Mouse (Mus musculus): Measurements from ENCODE around the gene Tedc2. TPM values are rescaled to one million over a fixed set of nuclear protein-coding genes. Genes with fewer than 3 reads are reported as not detected.
A peak's percentile ranks its signal among the peaks of the same experiment; 100 is the strongest.

The Tedc2 gene
- polyA plus RNA-seq, 1 experiment from 2014 or later = 19.2 TPM

DNA sequence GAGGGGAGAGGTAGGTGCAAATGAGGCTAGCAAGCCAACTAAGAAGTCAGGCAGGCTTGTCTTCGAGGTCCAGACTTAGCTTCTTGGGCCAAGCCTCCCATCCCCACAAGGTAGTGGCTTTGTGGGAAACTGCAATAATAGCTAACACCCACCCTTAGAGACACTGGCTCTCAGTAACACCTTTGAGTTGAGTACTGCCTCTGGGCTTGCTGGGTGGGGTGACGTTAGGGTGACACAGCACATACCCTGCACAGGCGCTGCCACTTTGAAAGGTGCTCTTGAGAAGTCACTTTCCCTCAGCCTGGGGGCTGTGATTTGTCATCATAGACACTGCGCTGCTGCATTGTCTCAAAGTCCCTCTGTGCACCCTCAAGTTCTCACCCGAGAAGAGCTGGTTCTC lies 26.9 kb downstream of the Tedc2 start:
- H3K9me3 ChIP-seq (ENCODE audit: control insufficient read depth, low read length) = no peaks in the 10 kb centered on the region
- H3K4me1 ChIP-seq (replicated peaks; ENCODE audit: control insufficient read depth, insufficient read depth, low read length) = no peaks in the 10 kb centered on the region
- H3K4me3 ChIP-seq (ENCODE audit: low read depth, low read length) = no peak overlapping the region
- 88% methylated on average over 5 of the region's 5 CpGs for WGBS
- no peak overlapping the region for H3K27ac ChIP-seq (ENCODE audit: low read depth, low read length)
- H3K4me2 ChIP-seq (ENCODE audit: low read depth, low read length, severe bottlenecking) = no peak overlapping the region
- DNase-seq (ENCODE audit: low spot score) (no peak), ATAC-seq (replicated peaks; ENCODE audit: low FRiP score) (no peak)
- no peaks in the 10 kb centered on the region for H3K36me3 ChIP-seq (ENCODE audit: control insufficient read depth, insufficient read depth, low read length)
- no peaks in the 10 kb centered on the region for H3K27me3 ChIP-seq (ENCODE audit: control insufficient read depth, insufficient read depth, low read length)
- H3K9ac ChIP-seq (ENCODE audit: low read length) = no peak overlapping the region

DNA sequence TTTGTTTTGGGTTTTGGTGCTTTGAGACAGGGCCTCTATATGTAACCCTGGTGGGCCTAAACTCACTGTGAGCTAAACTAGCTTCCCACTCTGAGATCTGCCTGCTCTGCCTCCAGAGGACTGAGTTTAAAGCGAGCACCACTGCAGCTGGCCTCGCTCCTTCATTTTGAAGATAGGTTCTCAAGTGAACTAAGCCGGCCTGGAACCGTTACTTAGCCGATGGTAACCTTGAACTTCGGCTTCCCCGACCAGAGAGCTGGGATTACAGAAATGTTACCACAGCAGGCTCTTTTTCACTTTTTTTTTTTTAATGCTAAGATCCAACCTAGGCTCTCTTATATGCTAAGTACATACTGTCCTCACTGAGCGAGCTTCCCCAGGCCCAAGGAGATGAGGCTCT lies 27.4 kb downstream of the Tedc2 start:
- no peak overlapping the region for H3K27ac ChIP-seq (ENCODE audit: low read depth, low read length)
- no peaks in the 10 kb centered on the region for H3K36me3 ChIP-seq (ENCODE audit: control insufficient read depth, insufficient read depth, low read length)
- H3K9ac ChIP-seq (ENCODE audit: low read length) = no peak overlapping the region
- no peak for DNase-seq (ENCODE audit: low spot score)
- WGBS = 90% methylated on average over 8 of the region's 8 CpGs
- H3K9me3 ChIP-seq (ENCODE audit: control insufficient read depth, low read length) = no peaks in the 10 kb centered on the region
- H3K4me2 ChIP-seq (ENCODE audit: low read depth, low read length, severe bottlenecking) = no peak overlapping the region
- no peaks in the 10 kb centered on the region for H3K27me3 ChIP-seq (ENCODE audit: control insufficient read depth, insufficient read depth, low read length)
- no peak for ATAC-seq (replicated peaks; ENCODE audit: low FRiP score)
- no peaks in the 10 kb centered on the region for H3K4me1 ChIP-seq (replicated peaks; ENCODE audit: control insufficient read depth, insufficient read depth, low read length)
- no peak overlapping the region for H3K4me3 ChIP-seq (ENCODE audit: low read depth, low read length)

DNA sequence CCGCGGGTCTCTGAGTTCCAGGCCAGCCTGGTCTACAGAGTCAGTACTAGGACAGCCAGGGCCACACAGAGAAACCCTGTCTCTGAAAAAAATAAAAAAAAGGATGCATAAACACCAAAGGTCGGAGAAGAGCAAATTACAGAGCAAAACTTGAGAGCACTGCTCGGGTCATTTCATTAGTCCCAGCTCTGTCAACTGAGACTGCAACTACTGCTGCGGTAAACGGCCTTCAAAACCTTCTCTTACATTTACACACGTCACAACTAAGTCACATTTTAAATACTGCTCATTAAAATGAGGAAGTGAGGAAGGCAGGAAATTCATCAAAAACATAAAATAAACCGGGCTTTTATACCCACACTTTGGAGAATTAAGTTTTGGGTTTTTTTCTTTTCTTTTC lies 27.8 kb downstream of the Tedc2 start:
- Histone ChIP-seq H3K4me1 (replicated peaks; ENCODE audit: control insufficient read depth, insufficient read depth, low read length) (no peaks in the 10 kb centered on the region), H3K4me3 (ENCODE audit: low read depth, low read length) (no peak overlapping the region), H3K27ac (ENCODE audit: low read depth, low read length) (no peak overlapping the region), H3K36me3 (ENCODE audit: control insufficient read depth, insufficient read depth, low read length) (no peaks in the 10 kb centered on the region), H3K9ac (ENCODE audit: low read length) (no peak overlapping the region), H3K4me2 (ENCODE audit: low read depth, low read length, severe bottlenecking) (no peak overlapping the region), H3K9me3 (ENCODE audit: control insufficient read depth, low read length) (no peaks in the 10 kb centered on the region), H3K27me3 (ENCODE audit: control insufficient read depth, insufficient read depth, low read length) (no peaks in the 10 kb centered on the region)
- 87% methylated on average over 8 of the region's 8 CpGs for WGBS
- DNase-seq (ENCODE audit: low spot score) (no peak), ATAC-seq (replicated peaks; ENCODE audit: low FRiP score) (no peak)

- H3K36me3 ChIP-seq (ENCODE audit: control insufficient read depth, insufficient read depth, low read length) = no peaks in the 10 kb centered on the region
- no peaks in the 10 kb centered on the region for H3K9me3 ChIP-seq (ENCODE audit: control insufficient read depth, low read length)
- WGBS = 75% methylated on average over 4 of the region's 4 CpGs
- DNase-seq (ENCODE audit: low spot score) = no peak
- H3K4me3 ChIP-seq (ENCODE audit: low read depth, low read length) = no peak overlapping the region
- no peaks in the 10 kb centered on the region for H3K4me1 ChIP-seq (replicated peaks; ENCODE audit: control insufficient read depth, insufficient read depth, low read length)
- no peak for ATAC-seq (replicated peaks; ENCODE audit: low FRiP score)
- H3K27ac ChIP-seq (ENCODE audit: low read depth, low read length) = no peak overlapping the region
- H3K4me2 ChIP-seq (ENCODE audit: low read depth, low read length, severe bottlenecking) = no peak overlapping the region
- H3K9ac ChIP-seq (ENCODE audit: low read length) = no peak overlapping the region
- H3K27me3 ChIP-seq (ENCODE audit: control insufficient read depth, insufficient read depth, low read length) = no peaks in the 10 kb centered on the region
Measured at GRCm38 (mm10) chr17:24191481-24191880, 29.2 kb downstream of the Tedc2 start.

GRCm38 (mm10) chr17:24190934-24191333 lies 29.7 kb downstream of the Tedc2 start:
- Histone ChIP-seq H3K4me1 (replicated peaks; ENCODE audit: control insufficient read depth, insufficient read depth, low read length) (no peaks in the 10 kb centered on the region), H3K27ac (ENCODE audit: low read depth, low read length) (no peak overlapping the region), H3K9ac (ENCODE audit: low read length) (no peak overlapping the region), H3K9me3 (ENCODE audit: control insufficient read depth, low read length) (no peaks in the 10 kb centered on the region), H3K4me2 (ENCODE audit: low read depth, low read length, severe bottlenecking) (no peak overlapping the region), H3K27me3 (ENCODE audit: control insufficient read depth, insufficient read depth, low read length) (no peaks in the 10 kb centered on the region), H3K36me3 (ENCODE audit: control insufficient read depth, insufficient read depth, low read length) (no peaks in the 10 kb centered on the region), H3K4me3 (ENCODE audit: low read depth, low read length) (no peak overlapping the region)
- DNase-seq (ENCODE audit: low spot score) (no peak), ATAC-seq (replicated peaks; ENCODE audit: low FRiP score) (no peak)
- WGBS = 88% methylated on average over 2 of the region's 2 CpGs

DNA sequence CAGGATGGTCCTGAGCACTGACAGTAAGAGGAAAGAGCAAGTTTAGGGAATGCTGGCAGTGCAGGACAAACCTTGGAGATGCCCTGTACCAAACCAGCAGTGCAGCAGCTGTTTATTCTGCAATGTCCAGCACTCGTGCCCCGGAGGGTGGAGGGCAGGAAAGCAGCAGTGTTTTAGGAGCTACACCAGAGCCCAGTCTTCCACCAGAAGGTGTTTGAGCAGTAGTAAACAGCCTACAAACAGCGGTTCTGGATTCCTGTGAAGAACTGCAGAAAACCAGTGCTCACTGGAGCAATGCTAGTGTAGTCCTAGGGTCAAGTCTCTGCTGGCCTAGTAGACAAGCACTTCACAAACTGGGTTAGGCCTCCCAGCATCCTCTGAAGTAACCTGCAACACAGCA lies 46.4 kb downstream of the Tedc2 start:
- 74% methylated on average over 3 of the region's 3 CpGs for whole genome bisulfite sequencing
- ATAC-seq (replicated peaks; ENCODE audit: low FRiP score) = no peak

GRCm38 (mm10) chr17:24173423-24173822 lies 47.2 kb downstream of the Tedc2 start:
- H3K9ac ChIP-seq (ENCODE audit: low read length) = no peak overlapping the region
- H3K4me2 ChIP-seq (ENCODE audit: low read depth, low read length, severe bottlenecking) = no peak overlapping the region
- H3K27ac ChIP-seq (ENCODE audit: low read depth, low read length) = no peak overlapping the region
- no peaks in the 10 kb centered on the region for H3K27me3 ChIP-seq (ENCODE audit: control insufficient read depth, insufficient read depth, low read length)
- 9% methylated on average over 3 of the region's 3 CpGs for WGBS
- ATAC-seq (replicated peaks; ENCODE audit: low FRiP score) (no peak), DNase-seq (ENCODE audit: low spot score) (peak; percentile 75)
- no peaks in the 10 kb centered on the region for H3K36me3 ChIP-seq (ENCODE audit: control insufficient read depth, insufficient read depth, low read length)
- peaks cover under 1% of the 10 kb centered on the region; the same call in 1 of the 2 replicates for H3K4me1 ChIP-seq (replicated peaks; ENCODE audit: control insufficient read depth, insufficient read depth, low read length)
- H3K9me3 ChIP-seq (ENCODE audit: control insufficient read depth, low read length) = no peaks in the 10 kb centered on the region
- H3K4me3 ChIP-seq (ENCODE audit: low read depth, low read length) = no peak overlapping the region

More for the DNA sequence above, 46.4 kb downstream of the Tedc2 start:
- no peaks in the 10 kb centered on the region for H3K36me3 ChIP-seq (ENCODE audit: control insufficient read depth, insufficient read depth, low read length)
- DNase-seq (ENCODE audit: low spot score) = no peak
- H3K27me3 ChIP-seq (ENCODE audit: control insufficient read depth, insufficient read depth, low read length) = no peaks in the 10 kb centered on the region
- H3K9me3 ChIP-seq (ENCODE audit: control insufficient read depth, low read length) = no peaks in the 10 kb centered on the region
- no peak overlapping the region for H3K4me3 ChIP-seq (ENCODE audit: low read depth, low read length)
- H3K9ac ChIP-seq (ENCODE audit: low read length) = no peak overlapping the region
- H3K27ac ChIP-seq (ENCODE audit: low read depth, low read length) = no peak overlapping the region
- no peak overlapping the region for H3K4me2 ChIP-seq (ENCODE audit: low read depth, low read length, severe bottlenecking)
- no peaks in the 10 kb centered on the region; the same call in 1 of the 2 replicates for H3K4me1 ChIP-seq (replicated peaks; ENCODE audit: control insufficient read depth, insufficient read depth, low read length)

DNA sequence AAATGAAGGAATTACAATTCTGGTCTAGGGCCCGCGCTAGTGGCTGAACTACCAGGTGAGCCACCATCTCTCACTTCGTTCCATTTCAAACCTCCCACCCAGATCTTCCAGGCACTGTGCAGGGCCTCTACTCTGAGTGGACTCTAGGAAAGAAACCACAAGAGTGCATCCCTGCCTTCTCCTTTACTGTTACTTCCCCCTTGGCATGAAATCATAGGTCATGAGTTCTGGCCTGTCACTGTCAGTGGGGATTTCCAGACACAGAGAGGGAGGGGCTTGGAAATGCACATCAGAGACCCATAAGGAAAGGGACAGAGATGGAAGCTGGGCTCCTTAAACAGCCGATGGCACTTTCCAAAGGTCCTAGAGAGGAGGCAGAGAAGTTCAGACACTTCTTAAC lies 48.9 kb downstream of the Tedc2 start:
- WGBS = 89% methylated on average over 4 of the region's 4 CpGs
- Histone ChIP-seq H3K4me2 (ENCODE audit: low read depth, low read length, severe bottlenecking) (no peak overlapping the region), H3K27me3 (ENCODE audit: control insufficient read depth, insufficient read depth, low read length) (no peaks in the 10 kb centered on the region), H3K9ac (ENCODE audit: low read length) (no peak overlapping the region), H3K4me3 (ENCODE audit: low read depth, low read length) (no peak overlapping the region), H3K36me3 (ENCODE audit: control insufficient read depth, insufficient read depth, low read length) (no peaks in the 10 kb centered on the region; the same call in 1 of the 2 replicates), H3K9me3 (ENCODE audit: control insufficient read depth, low read length) (no peaks in the 10 kb centered on the region), H3K4me1 (replicated peaks; ENCODE audit: control insufficient read depth, insufficient read depth, low read length) (peaks cover 8% of the 10 kb centered on the region; the same call in 1 of the 2 replicates), H3K27ac (ENCODE audit: low read depth, low read length) (no peak overlapping the region)
- DNase-seq (ENCODE audit: low spot score) = no peak
- ATAC-seq (replicated peaks; ENCODE audit: low FRiP score) = no peak

GRCm38 (mm10) chr17:24170729-24171128 lies 49.9 kb downstream of the Tedc2 start:
- Histone ChIP-seq H3K4me3 (ENCODE audit: low read depth, low read length) (no peak overlapping the region), H3K4me2 (ENCODE audit: low read depth, low read length, severe bottlenecking) (no peak overlapping the region), H3K27ac (ENCODE audit: low read depth, low read length) (no peak overlapping the region), H3K9ac (ENCODE audit: low read length) (no peak overlapping the region), H3K4me1 (replicated peaks; ENCODE audit: control insufficient read depth, insufficient read depth, low read length) (peaks cover 8% of the 10 kb centered on the region; the same call in 1 of the 2 replicates), H3K9me3 (ENCODE audit: control insufficient read depth, low read length) (no peaks in the 10 kb centered on the region), H3K27me3 (ENCODE audit: control insufficient read depth, insufficient read depth, low read length) (no peaks in the 10 kb centered on the region), H3K36me3 (ENCODE audit: control insufficient read depth, insufficient read depth, low read length) (no peaks in the 10 kb centered on the region; the same call in 1 of the 2 replicates)
- DNase-seq (ENCODE audit: low spot score) (no peak), ATAC-seq (replicated peaks; ENCODE audit: low FRiP score) (no peak)
- WGBS = 78% methylated on average over 5 of the region's 5 CpGs

All from forebrain, embryonic 11.5 days (tissue).